Mouse (Mus musculus) intestine, embryonic 16.5 days (tissue): ENCODE results near the gene Kif3b. TPM values are rescaled to one million over a fixed set of nuclear protein-coding genes. Genes with fewer than 3 reads are reported as not detected.
A peak's percentile ranks its signal among the peaks of the same experiment; 100 is the strongest.
"Not testable (repeated sequence)": the region's sequence is repeated elsewhere in the genome, so short reads cannot be mapped to it uniquely, and the experiment has no call there.

ENCODE experiments used
- ATAC-seq: fragments of 200-750 bp; cut with Nextera tagmentation; 2 replicates; pipeline ENCODE4 v1.8.0; 2017; ENCODE audit warnings: moderate TSS enrichment, moderate library complexity
- H3K27ac ChIP-seq: fragments of 300-500 bp; sonication (generic); 2 replicates; pipeline ENCODE4 v1.5.1; 2014; ENCODE audit warnings: mild to moderate bottlenecking, low read length
- H3K27me3 ChIP-seq: fragments of 300-500 bp; sonication (generic); replicated peaks from 2 replicates; pipeline ENCODE4 v1.6.1; 2014; ENCODE audit warnings: low read length, control low read depth, mixed read lengths; ENCODE audit not compliant: control insufficient read depth, insufficient read depth
- H3K36me3 ChIP-seq: fragments of 300-500 bp; sonication (generic); 2 replicates; pipeline ENCODE4 v1.6.1; 2014; ENCODE audit warnings: low read length, control low read depth; ENCODE audit not compliant: control insufficient read depth, insufficient read depth
- H3K4me1 ChIP-seq: fragments of 300-500 bp; sonication (generic); 2 replicates; pipeline ENCODE4 v1.6.1; 2014; ENCODE audit warnings: low read length, control low read depth, mixed read lengths; ENCODE audit not compliant: control insufficient read depth, insufficient read depth
- H3K4me2 ChIP-seq: fragments of 300-500 bp; sonication (generic); 2 replicates; pipeline ENCODE4 v1.6.1; 2014; ENCODE audit warnings: low read depth, low read length, control low read depth
- H3K4me3 ChIP-seq: fragments of 300-500 bp; sonication (generic); 2 replicates; pipeline ENCODE4 v1.5.1; 2014; ENCODE audit warnings: mild to moderate bottlenecking, low read length
- H3K9ac ChIP-seq: fragments of 300-500 bp; sonication (generic); 2 replicates; pipeline ENCODE4 v1.6.1; 2014; ENCODE audit warnings: low read depth, low read length
- H3K9me3 ChIP-seq: fragments of 300-500 bp; sonication (generic); 2 replicates; pipeline ENCODE4 v1.6.1; 2016; ENCODE audit warnings: low read length, control low read depth; ENCODE audit not compliant: control insufficient read depth
- WGBS: fragments of 180-500 bp; shearing (Covaris S2); extraction: QIAGEN DNeasy Blood & Tissue Kit; methylation state at CpG from one replicate; pipeline ENCODE4 v1.1.7; 2014; 5-methylcytosine and 5-hydroxymethylcytosine counted together
- polyA plus RNA-seq: library from polyadenylated mRNA; unstranded; fragments of >200 nt; fragmentation: Nextera tagmentation; extraction: Ambion mirVana; gene quantifications from 2 replicates; pipeline ENCODE4 v1.2.1, GENCODE M21; 2015

Kif3b gene
- polyA plus RNA-seq, 1 experiment from 2014 or later = 8.2 TPM

GRCm38 (mm10) chr2:153346221-153347182 is 55.3 kb downstream of the Kif3b start:
- Histone ChIP-seq H3K27me3 (no peaks in the 10 kb centered on the region), H3K9me3 (no peaks in the 10 kb centered on the region), H3K4me2 (peak overlapping the region; percentile 68), H3K9ac (peak overlapping the region; percentile 93), H3K27ac (peak overlapping the region; percentile 99), H3K36me3 (no peaks in the 10 kb centered on the region), H3K4me1 (peaks cover 39% of the 10 kb centered on the region), H3K4me3 (peak overlapping the region; percentile 92)
- ATAC-seq = peak; percentile 33
- WGBS = 1% methylated on average over 35 of the region's 76 CpGs

DNA sequence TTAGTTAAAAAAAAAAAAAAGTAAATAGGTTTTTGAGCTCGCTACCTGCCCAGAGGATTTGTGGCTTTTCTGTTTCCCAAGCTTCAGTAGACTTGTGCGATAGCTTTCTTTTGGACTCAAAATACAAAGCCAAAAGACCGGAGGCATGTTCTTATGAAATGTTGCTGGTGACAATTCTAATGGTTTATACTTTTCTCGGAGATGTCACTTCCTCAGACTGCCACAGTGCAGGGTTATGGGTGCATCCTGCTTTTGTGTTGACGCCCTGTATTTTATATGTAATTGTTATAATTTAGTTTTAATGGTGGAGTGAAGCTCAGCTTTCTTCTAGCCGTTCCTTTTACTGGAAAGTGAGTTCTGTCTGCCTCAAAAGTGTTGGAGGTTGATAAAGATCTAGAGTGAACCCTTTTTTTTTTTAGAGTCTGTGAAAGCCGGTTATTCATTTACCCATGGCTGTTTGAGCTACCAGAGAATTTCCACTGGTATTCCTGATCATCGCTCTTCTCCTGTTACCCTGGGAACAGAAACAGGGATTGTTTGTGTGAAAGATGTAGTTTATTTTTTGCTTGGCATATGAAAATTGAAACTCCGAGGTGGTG is 56.1 kb downstream of the Kif3b start:
- ATAC-seq = no peak
- peaks cover 38% of the 10 kb centered on the region for H3K4me1 ChIP-seq
- no peaks in the 10 kb centered on the region for H3K27me3 ChIP-seq
- peak overlapping the region; percentile 92 for H3K4me3 ChIP-seq
- no peaks in the 10 kb centered on the region for H3K9me3 ChIP-seq
- H3K4me2 ChIP-seq = peak overlapping the region; percentile 68
- H3K9ac ChIP-seq = peak overlapping the region; percentile 93
- peak overlapping the region; percentile 99 for H3K27ac ChIP-seq
- 3% methylated on average over 9 of the region's 9 CpGs for WGBS
- no peaks in the 10 kb centered on the region for H3K36me3 ChIP-seq

DNA sequence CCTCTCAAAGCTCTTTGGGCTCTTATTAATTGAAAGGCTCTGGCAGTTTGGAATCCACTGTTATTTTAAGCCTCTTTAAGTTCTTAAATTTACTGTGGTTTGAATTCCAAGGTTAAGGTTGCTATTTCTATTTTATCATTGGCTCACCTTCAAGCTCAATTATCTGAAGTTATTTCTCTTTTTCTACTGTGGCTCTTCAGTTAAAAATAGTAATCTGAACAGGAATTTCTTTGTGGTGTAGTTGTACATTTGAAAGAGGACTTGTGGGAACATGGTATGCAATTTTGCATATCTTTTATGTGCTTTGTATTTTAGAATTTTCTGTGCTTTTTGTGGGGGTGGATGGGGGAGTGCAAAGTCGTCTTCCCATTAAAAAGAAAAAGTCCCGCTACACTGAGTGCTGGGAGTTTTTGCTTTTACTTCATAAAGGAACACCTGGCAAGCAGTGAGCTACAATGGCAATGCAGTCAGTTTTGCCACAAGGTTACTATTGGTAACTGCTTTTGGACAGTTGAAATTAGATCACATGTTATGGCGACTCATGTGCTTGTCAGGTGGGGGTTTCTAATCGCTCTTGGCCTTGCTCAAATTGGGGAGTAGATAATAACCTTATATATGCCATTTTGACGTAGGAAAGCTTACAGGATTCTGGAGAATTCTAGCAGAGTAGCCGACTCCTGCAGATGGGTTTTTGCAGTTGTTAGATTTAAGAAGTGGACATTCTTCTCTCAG is 57.1 kb downstream of the Kif3b start:
- Histone ChIP-seq H3K4me3 (peak overlapping the region; percentile 15; the same call in 1 of the 2 replicates), H3K9me3 (no peaks in the 10 kb centered on the region), H3K9ac (0 out of 2 replicates have a peak overlapping the region, but pooled peaks have one; percentile 30), H3K27me3 (no peaks in the 10 kb centered on the region), H3K4me1 (peaks cover 35% of the 10 kb centered on the region), H3K36me3 (0 out of 2 replicates have a peak, but pooled peaks cover under 1% of the 10 kb centered on the region), H3K4me2 (peak overlapping the region; percentile 68), H3K27ac (no peak overlapping the region)
- WGBS = 46% methylated on average over 6 of the region's 6 CpGs
- ATAC-seq = no peak

GRCm38 (mm10) chr2:153350552-153351181 is 59.5 kb downstream of the Kif3b start:
- Histone ChIP-seq H3K9ac (no peak overlapping the region), H3K4me1 (peaks cover 27% of the 10 kb centered on the region), H3K4me2 (peak overlapping the region; percentile 33; the same call in 1 of the 2 replicates), H3K4me3 (no peak overlapping the region), H3K9me3 (no peaks in the 10 kb centered on the region), H3K27me3 (no peaks in the 10 kb centered on the region), H3K27ac (peak overlapping the region; percentile 80), H3K36me3 (0 out of 2 replicates have a peak, but pooled peaks cover 5% of the 10 kb centered on the region)
- WGBS = 20% methylated on average over 6 of the region's 6 CpGs
- peak; percentile 57 for ATAC-seq

DNA sequence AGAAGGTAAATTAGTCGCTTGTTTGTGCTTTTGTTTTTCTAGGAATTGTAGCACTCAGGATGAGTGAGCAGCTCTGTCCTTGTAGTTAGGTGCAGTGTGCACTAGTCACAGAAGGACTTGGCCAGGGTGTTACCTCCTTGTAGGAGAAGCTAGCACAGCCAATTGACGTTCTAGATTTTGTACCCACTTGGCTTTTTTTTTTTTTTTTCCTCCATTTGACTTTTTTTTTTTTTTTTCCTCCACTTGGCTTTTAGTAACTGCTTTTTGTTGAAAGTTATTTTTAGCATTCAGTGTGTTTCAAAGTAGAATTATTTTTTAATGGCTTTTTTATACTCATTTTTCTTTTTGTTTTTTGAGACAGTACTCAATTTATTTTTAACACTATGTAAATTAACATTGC is 63.4 kb downstream of the Kif3b start:
- Histone ChIP-seq H3K27me3 (no peaks in the 10 kb centered on the region), H3K4me1 (peaks cover 17% of the 10 kb centered on the region), H3K4me3 (no peak overlapping the region), H3K9ac (no peak overlapping the region), H3K36me3 (peaks cover 21% of the 10 kb centered on the region), H3K4me2 (no peak overlapping the region), H3K27ac (no peak overlapping the region), H3K9me3 (no peaks in the 10 kb centered on the region)
- WGBS = 82% methylated on average over 2 of the region's 2 CpGs
- no peak for ATAC-seq

DNA sequence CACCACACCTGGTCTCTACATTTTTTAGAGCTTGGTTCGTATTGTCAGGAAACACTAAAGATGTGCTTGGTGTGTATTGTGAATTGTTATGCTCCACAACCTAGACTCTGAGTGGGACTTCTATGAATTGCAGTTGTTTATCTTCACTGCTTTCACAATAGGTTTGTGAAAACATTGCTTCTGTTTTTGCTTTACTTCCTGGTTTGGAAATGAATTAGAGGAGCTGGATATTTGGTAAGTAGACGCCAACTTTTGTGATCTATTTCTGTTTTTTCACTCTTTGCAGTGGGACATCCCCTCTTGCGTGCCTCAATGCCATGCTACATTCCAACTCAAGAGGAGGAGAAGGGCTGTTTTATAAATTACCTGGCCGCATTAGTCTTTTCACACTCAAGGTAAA is 65.6 kb downstream of the Kif3b start:
- Histone ChIP-seq H3K36me3 (peaks cover 21% of the 10 kb centered on the region), H3K9ac (no peak overlapping the region), H3K4me3 (no peak overlapping the region), H3K4me2 (no peak overlapping the region), H3K4me1 (0 out of 2 replicates have a peak, but pooled peaks cover under 1% of the 10 kb centered on the region), H3K27ac (no peak overlapping the region), H3K27me3 (no peaks in the 10 kb centered on the region), H3K9me3 (no peaks in the 10 kb centered on the region)
- no peak for ATAC-seq
- 98% methylated on average over 4 of the region's 4 CpGs for WGBS

GRCm38 (mm10) chr2:153361101-153361710 is 70.0 kb downstream of the Kif3b start:
- Histone ChIP-seq H3K4me1 (no peaks in the 10 kb centered on the region), H3K9me3 (no peaks in the 10 kb centered on the region), H3K4me2 (no peak overlapping the region), H3K27me3 (no peaks in the 10 kb centered on the region), H3K4me3 (no peak overlapping the region), H3K36me3 (peaks cover 25% of the 10 kb centered on the region), H3K27ac (no peak overlapping the region), H3K9ac (no peak overlapping the region)
- WGBS = 87% methylated on average over 1 of the region's 1 CpGs
- no peak for ATAC-seq

- peaks cover 19% of the 10 kb centered on the region for H3K36me3 ChIP-seq
- ATAC-seq, H3K27ac ChIP-seq, H3K4me2 ChIP-seq, H3K9me3 ChIP-seq, H3K4me3 ChIP-seq, H3K27me3 ChIP-seq, H3K4me1 ChIP-seq, H3K9ac ChIP-seq: not testable (repeated sequence)
- WGBS = 95% methylated on average over 14 of the region's 14 CpGs
These were observed 73.3 kb downstream of the Kif3b start for GRCm38 (mm10) chr2:153364531-153364930.
